Mouse (Mus musculus): ENCODE measurements around the gene Vrk1.
A peak's percentile ranks its signal among the peaks of the same experiment; 100 is the strongest.

The Vrk1 gene

GRCm38 (mm10) chr12:106010065-106010915 lies at the start of gene Vrk1:
TSS of gene Vrk1 (plus strand) at chr12:106010228.
- DNase-seq, result peak; percentile 88 to 91

- DNase-seq, result no peak
These were observed 49.3 kb upstream of the Vrk1 start for GRCm38 (mm10) chr12:105960592-105961330.

- no peak for DNase-seq
These were observed 48.4 kb upstream of the Vrk1 start for GRCm38 (mm10) chr12:105961667-105962066.

GRCm38 (mm10) chr12:105962103-105963011 lies 47.7 kb upstream of the Vrk1 start:
- DNase-seq, result peak; percentile 86 to 88

- peak; percentile 43 to 46 for DNase-seq
These were observed 46.9 kb upstream of the Vrk1 start for GRCm38 (mm10) chr12:105963012-105963572.

GRCm38 (mm10) chr12:105966887-105967637 lies 43.0 kb upstream of the Vrk1 start:
- DNase-seq, result no peak

GRCm38 (mm10) chr12:105967806-105968205 lies 42.2 kb upstream of the Vrk1 start:
- peak in 1 of 2 experiments; percentile 14 for DNase-seq

GRCm38 (mm10) chr12:105971182-105971581 lies 38.8 kb upstream of the Vrk1 start:
- DNase-seq, result peak; percentile 21 to 30

GRCm38 (mm10) chr12:105972673-105973072 lies 37.4 kb upstream of the Vrk1 start:
- no peak for DNase-seq

- no peak for DNase-seq
These were observed 36.3 kb upstream of the Vrk1 start for GRCm38 (mm10) chr12:105973691-105974090.

- DNase-seq, result no peak
These were observed 35.9 kb upstream of the Vrk1 start for GRCm38 (mm10) chr12:105974107-105974506.

- DNase-seq, result no peak
These were observed 28.7 kb upstream of the Vrk1 start for GRCm38 (mm10) chr12:105981121-105981973.

GRCm38 (mm10) chr12:105981974-105982305 lies 28.1 kb upstream of the Vrk1 start:
- no peak for DNase-seq

- DNase-seq, result no peak
These were observed 27.4 kb upstream of the Vrk1 start for GRCm38 (mm10) chr12:105982598-105982997.

- DNase-seq, result peak in 1 of 2 experiments; percentile 24
These were observed 26.5 kb upstream of the Vrk1 start for GRCm38 (mm10) chr12:105983499-105983898.

- no peak for DNase-seq
These were observed 21.6 kb upstream of the Vrk1 start for GRCm38 (mm10) chr12:105988434-105988833.

- DNase-seq, result no peak
These were observed 17.3 kb upstream of the Vrk1 start for GRCm38 (mm10) chr12:105992756-105993155.

- no peak for DNase-seq
These were observed 16.7 kb upstream of the Vrk1 start for GRCm38 (mm10) chr12:105993356-105993755.

- no peak for DNase-seq
These were observed 14.1 kb upstream of the Vrk1 start for GRCm38 (mm10) chr12:105995940-105996339.

GRCm38 (mm10) chr12:105997028-105997786 lies 12.8 kb upstream of the Vrk1 start:
- no peak for DNase-seq
